Comparison of ENCODE assay signal across 9 mouse cellular contexts in the genomic region with DNA sequence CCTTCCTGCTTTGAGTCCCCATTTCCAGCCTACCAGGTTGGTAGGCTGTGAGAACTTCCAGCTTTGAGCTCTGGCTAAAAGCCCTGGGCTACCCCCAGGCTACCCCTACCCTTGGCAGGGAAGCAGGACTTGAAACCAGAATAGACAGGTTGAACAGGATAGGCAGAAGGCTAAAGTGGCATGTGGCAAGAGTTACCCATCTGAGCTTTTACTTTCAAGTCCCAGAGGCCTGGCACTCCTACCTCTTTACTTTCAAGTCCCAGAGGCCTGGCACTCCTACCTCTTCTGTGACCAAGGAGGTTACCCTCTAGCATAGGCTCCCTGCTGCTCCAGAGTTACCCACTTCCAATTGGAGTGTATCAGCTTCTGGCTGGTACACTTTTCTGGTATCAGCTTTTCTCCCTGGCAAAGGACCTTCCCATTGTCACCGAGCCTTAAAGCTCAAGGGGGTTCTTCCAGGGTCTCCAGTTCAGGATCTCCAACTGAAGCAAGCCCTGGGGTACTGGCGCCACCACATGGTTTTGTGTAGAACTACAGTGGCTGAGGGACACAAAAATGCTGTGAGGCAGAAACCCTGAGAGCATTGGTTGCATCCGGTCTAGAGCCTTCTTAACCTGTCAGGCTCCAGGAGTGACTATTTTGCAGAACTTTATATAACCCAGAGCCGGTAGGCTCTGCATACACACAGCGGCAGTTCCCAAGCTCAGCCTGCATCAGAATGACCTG. TPM values are rescaled to one million over a fixed set of nuclear protein-coding genes. Genes with fewer than 3 reads are reported as not detected.
DNase-seq lines count a peak whose midpoint lies in the region; ATAC-seq and TF ChIP-seq lines count a peak whose summit lies in the region.
"Had no signal": no experiment of that assay in that cellular context is flagged by ENCODE, and none has a peak within 500 bp of the region (broad histone marks: within the 10 kb centered on the region; RNA-seq: fewer than 3 reads in every experiment).

No protein-coding gene starts in this region.

- DNase-seq in cerebellum, postnatal 10 days = peak; percentile 55 to 60
- DNase-seq in cerebellum, adult 11 months = no peak
- peak; percentile 98 for DNase-seq in midbrain, embryonic 11.5 days (ENCODE audit: low spot score, missing footprints)
- peak; percentile 43 for DNase-seq in c-Kit-positive CD71-positive TER-119-negative erythroid progenitor cells, embryonic 14.5 days (ENCODE audit: low read depth)
- DNase-seq in kidney, postnatal 0 days (ENCODE audit: low spot score) = peak; percentile 66
- no peak for DNase-seq in cerebellum, adult 9-11 months

- H3K36me3 ChIP-seq in midbrain, embryonic 11.5 days (ENCODE audit: control insufficient read depth, insufficient read depth, low read length) = no peaks in the 10 kb centered on the region
- no peaks in the 10 kb centered on the region for H3K36me3 ChIP-seq in midbrain, embryonic 15.5 days (replicated peaks)
- H3K36me3 ChIP-seq in kidney, postnatal 0 days (ENCODE audit: insufficient read depth, low read length) = no peaks in the 10 kb centered on the region
- H3K36me3 ChIP-seq: heart, embryonic 15.5 days had no signal

- no peaks in the 10 kb centered on the region for H3K27me3 ChIP-seq in midbrain, embryonic 11.5 days (ENCODE audit: control insufficient read depth, insufficient read depth, low read length)
- no peaks in the 10 kb centered on the region for H3K27me3 ChIP-seq in midbrain, embryonic 15.5 days (replicated peaks)
- H3K27me3 ChIP-seq in kidney, postnatal 0 days (ENCODE audit: insufficient read depth, low read length) = no peaks in the 10 kb centered on the region

- no peak overlapping the region for H3K9ac ChIP-seq in midbrain, embryonic 11.5 days (ENCODE audit: low read length)
- no peak overlapping the region for H3K9ac ChIP-seq in midbrain, embryonic 15.5 days
- H3K9ac ChIP-seq in kidney, postnatal 0 days (ENCODE audit: low read depth, low read length) = no peak overlapping the region
- H3K9ac ChIP-seq: heart, embryonic 15.5 days had no signal

- 11% methylated on average over 5 of the region's 5 CpGs for WGBS in midbrain, embryonic 11.5 days
- 11% methylated on average over 5 of the region's 5 CpGs for WGBS in midbrain, embryonic 15.5 days
- 8% methylated on average over 5 of the region's 5 CpGs for WGBS in kidney, postnatal 0 days

- ATAC-seq in midbrain, embryonic 11.5 days (ENCODE audit: low FRiP score) = peak; percentile 30; the same call in 1 of the 2 replicates
- ATAC-seq in midbrain, embryonic 15.5 days (replicated peaks) = no peak
- ATAC-seq in kidney, postnatal 0 days (replicated peaks; ENCODE audit: low FRiP score, low read depth) = no peak
- 0 out of 2 replicates have a peak, but pooled peaks have one; percentile 34 for ATAC-seq in megakaryocyte-erythroid progenitor cell, adult 5-6 weeks (replicated peaks; ENCODE audit: low FRiP score, low TSS enrichment, poor library complexity, severe bottlenecking)

- H3K4me2 ChIP-seq in midbrain, embryonic 11.5 days = no peak overlapping the region
- no peak overlapping the region for H3K4me2 ChIP-seq in midbrain, embryonic 15.5 days
- no peak overlapping the region for H3K4me2 ChIP-seq in kidney, postnatal 0 days (ENCODE audit: low read length)
- H3K4me2 ChIP-seq: heart, embryonic 15.5 days had no signal

- no peaks in the 10 kb centered on the region for H3K9me3 ChIP-seq in midbrain, embryonic 11.5 days (ENCODE audit: control insufficient read depth, low read length)
- no peaks in the 10 kb centered on the region for H3K9me3 ChIP-seq in midbrain, embryonic 15.5 days
- no peaks in the 10 kb centered on the region for H3K9me3 ChIP-seq in kidney, postnatal 0 days (replicated peaks; ENCODE audit: low read length)
- H3K9me3 ChIP-seq: heart, embryonic 15.5 days had no signal

- no peak overlapping the region for H3K4me3 ChIP-seq in midbrain, embryonic 11.5 days (ENCODE audit: low read depth, low read length)
- H3K4me3 ChIP-seq in midbrain, embryonic 15.5 days = no peak overlapping the region
- no peak overlapping the region for H3K4me3 ChIP-seq in kidney, postnatal 0 days (replicated peaks; ENCODE audit: low read depth, low read length)
- H3K4me3 ChIP-seq: heart, embryonic 15.5 days had no signal

- H3K4me1 ChIP-seq in midbrain, embryonic 11.5 days (ENCODE audit: control insufficient read depth, insufficient read depth, low read length) = peaks cover 51% of the 10 kb centered on the region
- H3K4me1 ChIP-seq in midbrain, embryonic 15.5 days = peaks cover 12% of the 10 kb centered on the region
- no peaks in the 10 kb centered on the region for H3K4me1 ChIP-seq in kidney, postnatal 0 days (replicated peaks; ENCODE audit: insufficient read depth, low read length)
- H3K4me1 ChIP-seq: heart, embryonic 15.5 days had no signal

- no peak overlapping the region; the same call in 1 of the 2 replicates for H3K27ac ChIP-seq in midbrain, embryonic 11.5 days (ENCODE audit: low read depth, low read length)
- H3K27ac ChIP-seq in midbrain, embryonic 15.5 days = no peak overlapping the region
- no peak overlapping the region for H3K27ac ChIP-seq in kidney, postnatal 0 days
- H3K27ac ChIP-seq: heart, embryonic 15.5 days had no signal

- peak; percentile 77 for TF ChIP-seq CTCF in kidney, postnatal 0 days (IDR thresholded peaks at IDR 0.05; ENCODE audit: low read depth)

RNA-seq across cellular contexts. Expression of a gene that starts 10.1 kb away (rescaled TPM):
- polyA plus RNA-seq in midbrain, embryonic 11.5 days (2014; fragmentation: Nextera tagmentation; extraction: Ambion mirVana) = 13.4 and 14.0 TPM in 2 replicates
- polyA plus RNA-seq in midbrain, embryonic 15.5 days (2015; fragmentation: Nextera tagmentation; extraction: Ambion mirVana) = 18.1 and 19.0 TPM in 2 replicates
- 10.2 and 10.3 TPM in 2 replicates for polyA plus RNA-seq in kidney, postnatal 0 days (2015; fragmentation: Nextera tagmentation; extraction: Ambion mirVana)
- 46.4 and 54.8 TPM in 2 replicates for total RNA-seq in megakaryocyte-erythroid progenitor cell, adult 5-6 weeks (2014; fragmentation: Nextera tagmentation)
- 13.8 and 22.0 TPM in 2 replicates for total RNA-seq in megakaryocyte-erythroid progenitor cell, adult 5-6 weeks (2017)

RNA-seq across cellular contexts. Expression of a gene that starts 30.1 kb away (rescaled TPM):
- polyA plus RNA-seq in midbrain, embryonic 11.5 days (2014; fragmentation: Nextera tagmentation; extraction: Ambion mirVana) = 79.4 and 86.7 TPM in 2 replicates
- 67.3 and 75.9 TPM in 2 replicates for polyA plus RNA-seq in midbrain, embryonic 15.5 days (2015; fragmentation: Nextera tagmentation; extraction: Ambion mirVana)
- polyA plus RNA-seq in kidney, postnatal 0 days (2015; fragmentation: Nextera tagmentation; extraction: Ambion mirVana) = 33.1 and 36.9 TPM in 2 replicates
- total RNA-seq in megakaryocyte-erythroid progenitor cell, adult 5-6 weeks (2014; fragmentation: Nextera tagmentation) = 78.3 and 82.5 TPM in 2 replicates
- 70.1 and 83.6 TPM in 2 replicates for total RNA-seq in megakaryocyte-erythroid progenitor cell, adult 5-6 weeks (2017)

RNA-seq across cellular contexts. Expression of a gene that starts 39.0 kb away (rescaled TPM):
- polyA plus RNA-seq in midbrain, embryonic 11.5 days (2014; fragmentation: Nextera tagmentation; extraction: Ambion mirVana) = 18.5 and 21.5 TPM in 2 replicates
- 20.9 and 28.3 TPM in 2 replicates for polyA plus RNA-seq in midbrain, embryonic 15.5 days (2015; fragmentation: Nextera tagmentation; extraction: Ambion mirVana)
- polyA plus RNA-seq in kidney, postnatal 0 days (2015; fragmentation: Nextera tagmentation; extraction: Ambion mirVana) = 26.1 and 29.0 TPM in 2 replicates
- 14.4 and 32.5 TPM in 2 replicates for total RNA-seq in megakaryocyte-erythroid progenitor cell, adult 5-6 weeks (2014; fragmentation: Nextera tagmentation)
- 15.8 and 24.9 TPM in 2 replicates for total RNA-seq in megakaryocyte-erythroid progenitor cell, adult 5-6 weeks (2017)

RNA-seq across cellular contexts. Expression of a gene that starts 56.5 kb away (rescaled TPM):
- polyA plus RNA-seq in midbrain, embryonic 11.5 days (2014; fragmentation: Nextera tagmentation; extraction: Ambion mirVana) = 15.2 and 15.9 TPM in 2 replicates
- 45.9 and 50.9 TPM in 2 replicates for polyA plus RNA-seq in midbrain, embryonic 15.5 days (2015; fragmentation: Nextera tagmentation; extraction: Ambion mirVana)
- 15.0 and 15.5 TPM in 2 replicates for polyA plus RNA-seq in kidney, postnatal 0 days (2015; fragmentation: Nextera tagmentation; extraction: Ambion mirVana)
- total RNA-seq in megakaryocyte-erythroid progenitor cell, adult 5-6 weeks (2014; fragmentation: Nextera tagmentation) = 3.6 and 5.5 TPM in 2 replicates
- 2.1 and 3.3 TPM in 2 replicates for total RNA-seq in megakaryocyte-erythroid progenitor cell, adult 5-6 weeks (2017)

Comparison
In these comparisons a context has a peak if more than half of its experiments do, and no peak if none do; other contexts are left out.
1. DNase-seq: peak in cerebellum, postnatal 10 days (2 of 2), midbrain, embryonic 11.5 days (single experiment), c-Kit-positive CD71-positive TER-119-negative erythroid progenitor cells, embryonic 14.5 days (single experiment) and kidney, postnatal 0 days (single experiment); none in cerebellum, adult 11 months (single experiment) and cerebellum, adult 9-11 months (single experiment).
2. ATAC-seq: peak in midbrain, embryonic 11.5 days (single experiment) and megakaryocyte-erythroid progenitor cell, adult 5-6 weeks (single experiment); none in midbrain, embryonic 15.5 days (single experiment) and kidney, postnatal 0 days (single experiment).